Mouse (Mus musculus) myocyte (in vitro differentiated cells): ENCODE results near the gene Armcx5.

Experiments used
- E2F4 ChIP-seq: IDR thresholded peaks from one replicate; pipeline ENCODE4 v1.6.1; 2011; ENCODE audit warnings: mild to moderate bottlenecking, control low read depth, moderate library complexity; ENCODE audit not compliant: insufficient read depth
- MAX ChIP-seq: IDR thresholded peaks from one replicate; pipeline ENCODE4 v1.6.1; 2011; ENCODE audit warnings: low read depth, mild to moderate bottlenecking, control low read depth
- MYOD1 ChIP-seq, 3 experiments: IDR thresholded peaks; one replicate each; pipeline ENCODE4 v1.6.1; 2011; ENCODE audit warnings: control low read depth in 2 of 3, low read depth in 2 of 3, mild to moderate bottlenecking in 2 of 3, moderate library complexity in 1 of 3; ENCODE audit not compliant: insufficient read length in 2 of 3, control insufficient read depth in 1 of 3
- MYOG ChIP-seq, 3 experiments: IDR thresholded peaks; one replicate each; pipeline ENCODE4 v1.6.1; 2011; ENCODE audit warnings: control low read depth in 2 of 3, low read depth in 2 of 3, mild to moderate bottlenecking in 2 of 3; ENCODE audit not compliant: insufficient read length in 2 of 3, control insufficient read depth in 1 of 3, insufficient read depth in 1 of 3
- POLR2A ChIP-seq: IDR thresholded peaks from one replicate; pipeline ENCODE4 v1.6.1; 2011; ENCODE audit warnings: low read depth, mild to moderate bottlenecking, control low read depth, moderate library complexity; ENCODE audit not compliant: insufficient read length
- POLR2AphosphoS2 ChIP-seq: IDR thresholded peaks from one replicate; pipeline ENCODE4 v1.6.1; 2011; ENCODE audit warnings: low read depth, control low read depth; ENCODE audit not compliant: insufficient read length
- SRF ChIP-seq: IDR thresholded peaks from one replicate; pipeline ENCODE4 v1.6.1; 2011; ENCODE audit warnings: low read depth; ENCODE audit not compliant: control insufficient read depth, insufficient read length
- TCF12 ChIP-seq: IDR thresholded peaks from one replicate; pipeline ENCODE4 v1.6.1; 2011; ENCODE audit warnings: mild to moderate bottlenecking, control low read depth; ENCODE audit not compliant: poor library complexity, insufficient read depth, severe bottlenecking
- TCF3 ChIP-seq: IDR thresholded peaks from one replicate; pipeline ENCODE4 v1.6.1; 2011; ENCODE audit warnings: low read depth, control low read depth; ENCODE audit not compliant: insufficient read length
- USF1 ChIP-seq: IDR thresholded peaks from one replicate; pipeline ENCODE4 v1.6.1; 2011; ENCODE audit warnings: low read depth, mild to moderate bottlenecking, control low read depth, moderate library complexity

- TF ChIP-seq TCF12 (no peak), POLR2A (no peak), E2F4 (no peak), SRF (no peak), MAX (no peak), USF1 (no peak), TCF3 (no peak), POLR2AphosphoS2 (no peak), MYOG (IDR thresholded peaks at IDR 0.05; ENCODE audit: control insufficient read depth in 1 of 3, insufficient read depth in 1 of 3, insufficient read length in 2 of 3, low read depth in 2 of 3) (no peak), MYOD1 (IDR thresholded peaks at IDR 0.05; ENCODE audit: control insufficient read depth in 1 of 3, insufficient read length in 2 of 3, low read depth in 2 of 3) (no peak)
Observed at GRCm38 (mm10) chrX:135703111-135703510, 39.4 kb upstream of the Armcx5 start.
